Mouse (Mus musculus): ENCODE data around the gene Sppl2a.
"Not testable (repeated sequence)": the region's sequence is repeated elsewhere in the genome, so short reads cannot be mapped to it uniquely, and the experiment has no call there.

The Sppl2a gene

DNA sequence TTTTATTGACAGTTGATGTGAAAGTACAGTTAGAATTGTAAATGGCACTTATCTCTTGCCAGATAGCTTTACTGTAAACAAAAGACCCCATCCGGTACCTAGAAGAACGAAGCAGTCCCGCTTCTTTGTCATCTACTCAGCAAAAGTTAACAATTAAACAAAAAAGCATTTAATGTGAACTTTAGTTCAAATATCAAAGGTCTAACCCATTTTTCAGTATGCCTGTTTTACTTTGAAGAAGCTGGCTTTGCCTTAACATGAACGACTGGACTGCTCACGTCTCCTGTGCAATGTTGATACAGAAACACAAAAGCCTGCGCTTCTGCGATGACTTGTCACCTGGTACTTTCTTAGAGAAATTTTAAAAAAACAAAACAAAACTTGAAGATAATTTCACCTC is 40.7 kb downstream of the Sppl2a start:
- DNase-seq, result no peak

DNA sequence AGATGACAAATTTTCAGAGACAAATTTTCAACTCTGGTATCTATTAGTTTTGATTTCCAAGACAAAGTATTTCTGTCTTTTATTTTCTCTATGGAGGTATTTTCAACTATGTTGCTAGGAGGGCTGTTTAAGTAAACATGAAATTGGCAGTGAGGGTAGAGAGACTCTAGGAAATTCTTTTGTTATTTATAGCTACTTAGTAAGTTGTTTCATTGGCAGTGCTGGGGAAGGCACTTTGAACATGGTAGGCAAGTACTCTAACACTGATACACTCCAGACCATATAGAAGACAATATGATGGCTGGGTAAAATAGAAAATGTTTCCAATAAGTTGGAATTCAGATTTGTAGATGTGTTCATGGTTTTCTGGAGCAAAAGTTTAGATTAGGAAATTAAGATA is 41.3 kb downstream of the Sppl2a start:
- no peak for DNase-seq

DNA sequence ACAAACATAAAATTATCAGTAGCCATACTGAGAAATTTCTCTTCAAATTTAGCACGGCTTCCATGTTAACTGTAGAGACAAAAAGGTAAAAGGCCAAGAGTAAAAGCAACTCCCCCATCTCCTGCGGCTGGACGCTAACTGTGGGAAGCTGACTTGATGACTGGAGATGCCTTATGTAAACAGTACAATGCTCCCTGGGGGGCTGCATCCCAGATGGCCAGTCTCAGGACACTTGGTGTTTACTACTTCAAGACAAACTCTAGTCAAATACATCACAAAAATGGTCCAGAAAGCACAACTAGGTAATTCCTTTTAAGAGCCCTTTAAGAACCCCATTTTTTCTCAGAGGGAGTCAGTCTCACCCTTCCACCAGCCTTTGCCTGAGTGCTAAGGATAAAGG is 45.9 kb downstream of the Sppl2a start:
- no peak for DNase-seq

DNA sequence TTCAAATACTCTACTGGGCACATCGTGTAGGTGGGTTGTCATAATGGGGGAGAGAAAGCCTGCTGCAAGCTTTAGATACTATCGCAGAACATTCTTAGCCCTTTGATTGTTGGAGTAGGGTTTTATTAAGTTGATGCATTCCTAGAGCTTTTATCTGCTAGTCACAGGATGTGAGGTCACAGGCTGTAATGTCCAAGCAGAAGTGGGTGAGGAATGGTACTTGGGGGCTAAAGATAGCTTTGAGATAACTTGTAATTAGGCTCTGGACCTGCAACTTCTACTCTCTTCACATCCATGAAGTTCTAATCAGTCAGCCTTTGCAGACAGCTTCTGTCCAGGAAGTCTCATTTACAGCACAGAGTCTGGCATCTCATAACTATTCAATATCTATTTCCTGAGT is 47.2 kb downstream of the Sppl2a start:
- DNase-seq, result no peak

DNA sequence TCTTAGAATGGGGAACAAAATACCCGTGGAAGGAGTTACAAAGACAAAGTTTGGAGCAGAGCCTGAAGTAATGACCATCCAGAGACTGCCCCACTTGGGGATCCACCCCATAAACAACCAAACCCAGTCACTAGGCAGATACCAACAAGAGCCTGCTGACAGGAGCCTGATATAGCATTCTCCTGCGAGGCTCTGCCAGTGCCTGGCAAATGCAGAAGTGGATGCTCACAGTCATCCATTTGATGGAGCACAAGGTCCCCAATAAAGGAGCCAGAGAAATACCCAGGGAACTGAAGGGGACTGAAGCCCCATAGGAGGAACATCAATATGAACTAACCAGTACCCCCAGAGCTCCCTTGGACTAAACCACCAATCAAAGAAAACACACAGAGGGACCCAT is 50.3 kb downstream of the Sppl2a start:
- not testable (repeated sequence) for DNase-seq

DNA sequence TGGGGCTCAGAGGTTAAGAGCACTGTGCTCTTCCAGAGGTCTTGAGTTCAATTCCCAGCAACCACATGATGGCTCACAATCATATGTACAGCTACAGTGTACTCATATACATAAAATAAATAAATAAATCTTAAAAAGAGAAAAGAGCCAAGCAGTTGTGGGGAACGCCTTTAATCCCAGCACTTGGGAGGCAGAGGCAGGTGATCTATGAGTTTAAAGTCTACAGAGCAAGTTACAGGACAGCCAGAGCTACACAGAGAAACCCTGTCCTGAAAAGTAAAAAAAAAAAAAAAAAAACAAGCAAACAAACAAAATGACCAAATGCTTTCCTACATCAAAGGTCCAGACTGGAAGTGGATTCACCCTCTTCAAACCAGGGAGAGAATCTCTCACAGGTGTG is 55.0 kb downstream of the Sppl2a start:
- DNase-seq, result no peak

DNA sequence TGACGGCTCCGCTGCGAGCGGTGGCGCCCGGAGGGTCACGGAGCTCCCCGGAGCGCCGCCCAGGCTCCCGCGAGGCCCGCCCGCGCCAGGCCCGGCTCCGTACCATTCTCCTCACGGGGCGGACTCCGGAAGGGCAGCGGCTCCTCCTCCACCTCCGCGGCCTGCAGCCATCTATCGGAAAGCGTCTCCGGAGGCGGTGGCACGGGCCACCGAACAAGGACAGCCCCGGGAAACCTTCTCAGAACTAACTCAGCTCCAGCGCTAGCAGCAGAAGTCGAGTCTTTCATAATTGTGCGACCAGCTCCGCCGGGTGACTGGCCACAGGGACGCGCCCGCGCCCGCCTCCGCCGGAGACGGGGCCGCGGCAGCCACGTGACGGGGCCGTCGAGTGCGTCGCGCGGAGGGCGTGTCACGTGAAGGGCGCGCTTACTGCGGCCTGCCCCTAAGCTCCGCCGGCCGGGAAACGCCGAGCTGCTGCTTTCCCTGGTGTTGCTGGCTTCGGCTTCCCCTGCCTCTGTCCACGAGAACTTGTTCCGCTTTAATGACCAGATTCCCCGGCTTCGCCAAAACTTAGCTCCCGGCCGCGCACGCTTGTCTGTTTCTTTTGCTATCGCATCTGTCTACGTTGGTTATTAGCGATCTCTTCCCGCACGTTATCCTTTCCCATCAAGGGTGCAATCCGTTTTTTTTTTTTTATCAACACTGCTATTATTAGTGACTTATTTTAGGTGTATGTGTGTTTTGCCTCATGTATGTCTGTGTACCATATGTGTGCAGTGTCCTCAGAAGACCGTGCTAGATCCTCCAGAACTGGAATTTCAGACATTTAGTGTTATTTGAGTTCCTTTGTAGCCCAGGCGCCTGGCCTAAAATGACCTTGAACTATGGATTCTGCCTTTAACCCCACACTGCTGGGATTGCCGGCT is 56.9 kb downstream of the Sppl2a start, which contains the start of gene Trpm7:
Gene Trpm7 (minus strand): TSS at position 360 of the 926 bp plus-strand sequence.
- DNase-seq, result peak; percentile 88

DNA sequence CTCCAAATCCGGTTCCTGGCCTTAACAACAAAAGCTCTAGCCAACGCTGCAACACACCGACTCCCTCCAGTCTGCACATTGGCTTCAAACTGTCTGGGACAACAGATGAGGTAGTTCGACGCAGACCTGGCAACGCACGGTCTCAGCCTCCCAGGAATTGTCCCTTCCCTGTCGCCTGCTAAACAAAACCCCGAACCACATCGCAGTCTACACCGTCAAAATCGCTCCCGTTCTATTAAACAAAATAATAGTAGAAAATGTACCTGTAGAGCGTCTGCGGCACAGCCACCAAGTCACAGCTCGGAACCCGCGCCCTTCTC is 57.6 kb downstream of the Sppl2a start:
- DNase-seq, result peak; percentile 40

DNA sequence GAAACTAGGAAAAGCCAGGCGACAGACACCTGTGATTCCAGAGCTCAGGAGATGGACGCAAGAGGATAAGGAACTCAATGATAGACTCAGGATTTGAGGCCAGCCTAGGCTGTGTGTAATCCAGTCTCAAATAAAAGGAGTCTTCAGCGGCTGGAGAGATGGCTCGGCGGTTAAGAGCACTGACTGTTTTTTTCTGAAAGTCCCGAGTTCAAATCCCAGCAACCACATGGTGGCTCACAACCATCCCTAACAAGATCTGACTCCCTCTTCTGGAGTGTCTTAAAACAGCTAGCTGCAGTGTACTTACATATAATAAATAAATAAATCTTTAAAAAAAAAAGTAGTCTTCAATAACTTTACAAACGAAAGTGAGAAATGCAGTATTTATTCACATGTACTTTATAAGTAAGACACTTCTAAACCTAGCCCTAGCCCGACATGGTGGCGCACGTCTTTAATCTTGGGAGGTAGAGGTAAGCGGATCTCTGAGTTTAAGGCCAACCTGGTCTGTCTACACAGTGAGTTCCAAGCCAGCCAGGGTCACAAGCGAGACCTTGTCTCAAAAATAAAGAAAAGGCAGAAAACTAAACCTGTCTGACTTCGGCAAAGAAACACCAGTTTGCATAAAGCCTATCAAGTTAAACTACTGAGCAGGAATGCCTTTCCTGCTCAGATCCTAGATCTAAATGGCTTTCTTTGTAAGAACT is 58.1 kb downstream of the Sppl2a start:
- DNase-seq, result peak; percentile 25

DNA sequence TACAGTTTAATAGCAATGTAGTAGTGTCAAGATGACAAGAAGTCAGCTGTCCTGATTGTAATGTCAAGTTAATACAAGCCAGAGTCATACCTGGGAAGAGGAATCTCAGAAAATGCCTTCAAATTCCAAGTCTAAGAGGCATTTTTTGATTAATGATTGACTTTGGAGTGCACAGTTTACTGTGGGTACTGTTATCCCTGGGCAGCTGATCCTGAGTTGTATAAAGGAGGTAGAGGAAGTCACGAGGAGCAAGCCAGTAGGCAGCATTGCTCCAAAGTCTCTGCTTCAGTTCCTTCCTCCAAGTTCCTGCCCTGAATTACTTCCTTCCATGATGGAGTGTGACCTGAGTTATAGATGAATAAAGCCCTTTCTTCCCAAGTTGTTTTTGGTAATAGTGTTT is 66.7 kb downstream of the Sppl2a start:
- no peak for DNase-seq

DNA sequence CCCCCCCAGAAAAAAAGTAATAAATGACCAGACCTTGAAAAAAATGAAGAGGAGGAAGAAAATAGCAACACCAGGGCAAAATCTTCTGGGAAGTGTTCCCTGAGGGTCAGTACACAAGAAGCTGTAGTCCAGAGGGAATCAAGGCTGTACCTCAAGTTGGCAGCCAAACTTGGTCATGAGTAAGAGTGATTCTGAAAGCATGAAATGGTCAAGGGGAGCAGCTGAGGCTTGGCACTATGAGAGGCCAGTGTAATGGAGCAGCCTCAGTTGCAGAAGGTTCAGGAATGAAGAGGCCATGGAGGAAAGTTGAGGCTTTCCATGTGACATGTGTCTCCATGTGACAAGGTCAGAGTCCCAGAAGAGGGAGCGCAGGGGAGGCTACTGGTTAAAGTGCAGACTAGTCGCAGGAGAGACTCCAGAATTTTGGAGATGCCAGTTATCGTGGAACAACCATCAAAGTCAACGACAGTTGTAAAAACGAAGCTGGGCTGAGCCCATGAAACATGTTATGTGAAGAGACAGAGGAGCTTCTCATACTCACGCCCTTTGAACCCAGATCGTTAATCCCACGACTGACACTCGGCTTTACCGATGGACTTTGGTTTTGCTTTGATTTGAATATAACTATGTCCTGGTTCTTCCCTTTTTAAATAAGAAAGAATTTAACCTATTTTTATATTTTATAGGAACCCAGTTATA is 67.4 kb downstream of the Sppl2a start:
- DNase-seq, result no peak

DNA sequence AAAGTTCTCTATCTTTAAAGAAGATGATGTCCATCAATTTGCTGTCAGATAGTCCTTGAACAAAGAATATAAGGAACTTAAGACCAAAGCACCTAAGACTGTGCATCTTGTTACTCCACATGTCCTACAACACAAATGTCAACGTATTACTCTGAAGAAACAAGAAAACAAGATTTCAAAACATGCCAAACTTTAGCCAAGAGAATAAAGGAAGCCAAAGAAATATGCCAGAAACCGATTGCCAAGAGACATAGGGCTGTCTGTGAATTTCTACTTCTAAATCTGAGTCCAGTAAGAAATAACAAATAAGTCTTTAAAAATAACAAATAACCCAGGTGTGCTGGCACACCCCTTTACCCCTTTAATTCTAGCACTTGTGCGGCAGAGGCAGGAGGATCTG is 68.0 kb downstream of the Sppl2a start:
- no peak for DNase-seq

DNA sequence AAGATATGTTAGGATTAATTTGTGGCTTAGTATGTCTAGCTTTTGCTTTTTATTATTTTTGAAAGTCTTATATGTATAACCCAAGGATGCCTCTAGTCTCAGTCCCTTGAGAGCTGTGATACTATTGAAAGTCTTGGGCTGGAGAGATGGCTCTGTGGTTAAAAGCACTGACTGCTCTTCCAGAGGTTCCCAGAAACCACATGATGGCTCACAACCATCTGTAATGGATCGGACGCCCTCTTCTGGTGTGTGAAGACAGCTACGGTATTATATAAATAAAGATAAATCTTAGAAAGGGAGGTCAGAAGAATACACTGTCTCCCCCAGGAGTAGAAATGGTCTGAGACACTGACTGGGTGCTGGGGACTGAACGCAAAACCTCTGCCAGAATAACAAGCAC is 88.3 kb downstream of the Sppl2a start:
- DNase-seq, result no peak

Data from thymus, postnatal 14 days (tissue).